24 mouse cellular contexts compared by ENCODE assay signal in genomic region chr1:155720006-155720405, GRCm38 (mm10). TPM values are rescaled to one million over a fixed set of nuclear protein-coding genes. Genes with fewer than 3 reads are reported as not detected.
DNase-seq lines count a peak whose midpoint lies in the region; ATAC-seq and TF ChIP-seq lines count a peak whose summit lies in the region.
"Had no signal": no experiment of that assay in that cellular context is flagged by ENCODE, and none has a peak within 500 bp of the region (broad histone marks: within the 10 kb centered on the region; RNA-seq: fewer than 3 reads in every experiment).

No protein-coding gene starts in this region.

- TF ChIP-seq EP300 in liver, postnatal 0 days (IDR thresholded peaks at IDR 0.05; ENCODE audit: low read depth): no peak

- H3K9me3 ChIP-seq in liver, postnatal 0 days (ENCODE audit: low read length): no peaks in the 10 kb centered on the region
- H3K9me3 ChIP-seq in liver, embryonic 12.5 days (replicated peaks): no peaks in the 10 kb centered on the region
- H3K9me3 ChIP-seq: embryonic facial prominence, embryonic 13.5 days; embryonic facial prominence, embryonic 15.5 days; forebrain, embryonic 13.5 days; forebrain, embryonic 15.5 days had no signal

- H3K9ac ChIP-seq in liver, postnatal 0 days (replicated peaks): no peak overlapping the region
- no peak overlapping the region for H3K9ac ChIP-seq in liver, embryonic 12.5 days
- H3K9ac ChIP-seq: embryonic facial prominence, embryonic 13.5 days; embryonic facial prominence, embryonic 15.5 days; forebrain, embryonic 13.5 days; forebrain, embryonic 15.5 days; forebrain, postnatal 0 days had no signal

- peaks cover 11% of the 10 kb centered on the region; the same call in 1 of the 2 replicates for H3K27me3 ChIP-seq in liver, postnatal 0 days (ENCODE audit: insufficient read depth, low read length)
- peaks cover 77% of the 10 kb centered on the region for H3K27me3 ChIP-seq in liver, embryonic 12.5 days (replicated peaks)

- no peak overlapping the region for H3K27ac ChIP-seq in liver, postnatal 0 days (ENCODE audit: low read depth)
- H3K27ac ChIP-seq in liver, embryonic 12.5 days: no peak overlapping the region
- H3K27ac ChIP-seq: embryonic facial prominence, embryonic 13.5 days; embryonic facial prominence, embryonic 15.5 days; forebrain, embryonic 13.5 days; forebrain, embryonic 15.5 days had no signal

- 40% methylated on average over 5 of the region's 5 CpGs for WGBS in liver, postnatal 0 days (ENCODE audit: insufficient replicate concordance)
- 42% methylated on average over 5 of the region's 5 CpGs for WGBS in liver, embryonic 12.5 days (ENCODE audit: insufficient replicate concordance)

- peak; percentile 90 for DNase-seq in heart, adult 11 months
- DNase-seq in heart, postnatal 36 days: no peak
- peak; percentile 52 for DNase-seq in liver, postnatal 0 days
- DNase-seq in fat pad, adult 2 months (ENCODE audit: extremely low read depth, low read depth, low spot score): peak; percentile 19
- no peak for DNase-seq in left cerebral cortex, adult 18-20 months (ENCODE audit: low spot score in 2 of 2)
- DNase-seq: adrenal gland, adult 8-10 months; adrenal gland, postnatal 25 days; cerebellum, adult 11 months; cerebellum, adult 18-20 months; cerebellum, adult 8-10 months; cerebellum, adult 9-11 months; cerebellum, postnatal 14 days; cerebellum, postnatal 36 days; embryo, embryonic 11 days; forebrain, postnatal 0 days had no signal

- no peaks in the 10 kb centered on the region for H3K36me3 ChIP-seq in liver, postnatal 0 days (replicated peaks; ENCODE audit: insufficient read depth, low read length)
- no peaks in the 10 kb centered on the region for H3K36me3 ChIP-seq in liver, embryonic 12.5 days
- H3K36me3 ChIP-seq: embryonic facial prominence, embryonic 13.5 days; embryonic facial prominence, embryonic 15.5 days; forebrain, embryonic 15.5 days had no signal

- intact Hi-C loops in heart, postnatal 36 days (cut with DNase I): no loop called here

- ATAC-seq in liver, postnatal 0 days: no peak
- no peak for ATAC-seq in liver, embryonic 12.5 days
- ATAC-seq: forebrain, embryonic 13.5 days; forebrain, embryonic 15.5 days; forebrain, postnatal 0 days had no signal

- H3K4me3 ChIP-seq in liver, postnatal 0 days (ENCODE audit: low read depth, low read length): no peak overlapping the region
- H3K4me3 ChIP-seq in liver, embryonic 12.5 days: no peak overlapping the region
- H3K4me3 ChIP-seq: embryonic facial prominence, embryonic 13.5 days; embryonic facial prominence, embryonic 15.5 days; erythroblast, embryonic 14.5 days; forebrain, embryonic 13.5 days; forebrain, embryonic 15.5 days had no signal

- no peaks in the 10 kb centered on the region for H3K4me1 ChIP-seq in liver, postnatal 0 days (ENCODE audit: insufficient read depth)
- no peaks in the 10 kb centered on the region for H3K4me1 ChIP-seq in liver, embryonic 12.5 days
- H3K4me1 ChIP-seq: embryonic facial prominence, embryonic 13.5 days; embryonic facial prominence, embryonic 15.5 days; forebrain, embryonic 13.5 days had no signal

- no peak overlapping the region for H3K4me2 ChIP-seq in liver, postnatal 0 days (ENCODE audit: low read depth, low read length)
- no peak overlapping the region for H3K4me2 ChIP-seq in liver, embryonic 12.5 days
- H3K4me2 ChIP-seq: embryonic facial prominence, embryonic 13.5 days; embryonic facial prominence, embryonic 15.5 days; forebrain, embryonic 13.5 days; forebrain, embryonic 15.5 days had no signal

- TF ChIP-seq CTCF in liver, postnatal 0 days (IDR thresholded peaks at IDR 0.05; ENCODE audit: low read depth): no peak

RNA-seq across cellular contexts. Expression of gene Lhx4, which starts 31.5 kb away (rescaled TPM):
- not detected for total RNA-seq in heart, postnatal 36 days (2021)
- not detected in 2 replicates for polyA plus RNA-seq in liver, postnatal 0 days (2015; fragmentation: Nextera tagmentation; extraction: Ambion mirVana)
- polyA plus RNA-seq in liver, embryonic 12.5 days (2016; fragmentation: Nextera tagmentation; extraction: Ambion mirVana): not detected in 2 replicates
- total RNA-seq in left cerebral cortex, adult 18-20 months (2021): not detected
- total RNA-seq: common myeloid progenitor, adult 5-6 weeks; forebrain, postnatal 0 days; MEL had no signal
- polyA plus RNA-seq: C2C12; embryonic facial prominence, embryonic 13.5 days; embryonic facial prominence, embryonic 15.5 days; erythroblast, embryonic 14.5 days had no signal

Comparison
In these comparisons a context has a peak if more than half of its experiments do, and no peak if none do; other contexts are left out.
1. DNase-seq: peak in heart, adult 11 months (single experiment), liver, postnatal 0 days (single experiment) and fat pad, adult 2 months (single experiment); none in heart, postnatal 36 days (0 of 2) and left cerebral cortex, adult 18-20 months (0 of 2).